Mouse (Mus musculus): ENCODE data around the gene Selenbp2. TPM values are rescaled to one million over a fixed set of nuclear protein-coding genes. Genes with fewer than 3 reads are reported as not detected.
A peak's percentile ranks its signal among the peaks of the same experiment; 100 is the strongest.
"Not testable (repeated sequence)": the region's sequence is repeated elsewhere in the genome, so short reads cannot be mapped to it uniquely, and the experiment has no call there.

Gene Selenbp2
- polyA plus RNA-seq, 1 experiment from 2014 or later = 8.5 TPM

DNA sequence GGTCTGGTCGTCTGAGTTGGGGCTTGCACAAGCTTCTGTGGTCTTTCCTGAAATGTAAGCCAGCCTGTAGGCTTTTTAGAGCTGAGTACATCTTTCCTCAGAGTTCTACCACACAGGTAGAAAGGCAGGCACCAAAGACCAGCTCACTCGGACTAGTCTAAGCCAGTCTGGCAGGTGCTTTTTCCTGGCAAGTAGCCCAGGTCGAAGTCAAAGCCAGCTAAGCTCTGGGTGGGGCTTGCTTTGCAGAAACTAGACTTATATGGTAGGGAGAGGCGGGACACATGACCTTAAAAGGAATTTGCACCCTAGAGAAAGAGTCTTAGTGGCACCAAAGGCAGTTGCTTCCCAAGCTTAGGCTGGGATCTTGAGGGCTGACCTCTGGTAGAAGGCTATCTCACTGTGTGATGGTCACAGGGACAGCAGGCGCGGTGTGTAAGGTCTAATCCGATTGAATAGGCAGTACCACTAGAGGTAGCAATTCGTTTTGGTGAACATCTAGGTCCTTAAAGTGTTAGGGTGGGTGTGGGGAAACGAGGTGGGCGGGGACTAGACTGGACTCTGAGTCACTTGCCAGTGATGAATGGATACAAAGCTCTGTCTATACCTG, 34.1 kb upstream of the Selenbp2 start:
- TF ChIP-seq CTCF (IDR thresholded peaks at IDR 0.05) = peak; percentile 26; the same call in 1 of the 2 replicates
- not testable (repeated sequence) for H3K9ac ChIP-seq (replicated peaks; ENCODE audit: low read depth)

DNA sequence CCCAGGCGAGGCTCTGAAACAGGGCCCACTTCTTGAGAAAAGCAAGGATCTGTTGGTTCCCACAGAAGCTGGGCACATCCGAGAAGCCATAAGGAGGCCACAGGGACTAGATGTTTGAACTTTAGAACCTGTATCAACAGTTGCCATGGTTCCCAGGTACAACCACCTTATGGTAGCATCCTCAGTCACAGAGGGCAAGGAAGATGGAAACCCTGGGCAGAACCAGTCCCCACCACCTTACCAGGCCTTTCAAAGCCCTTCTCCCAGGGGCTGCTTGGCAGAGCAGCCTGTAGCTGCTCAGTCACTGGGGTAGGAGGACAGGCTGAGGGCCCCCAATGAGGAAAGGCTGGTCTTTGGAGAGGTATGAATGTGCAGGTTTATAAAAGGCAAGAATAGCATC, 32.5 kb upstream of the Selenbp2 start:
- not testable (repeated sequence) for H3K4me3 ChIP-seq (ENCODE audit: low read depth, low read length); H3K27ac ChIP-seq (ENCODE audit: low read length); H3K4me2 ChIP-seq (replicated peaks; ENCODE audit: low read depth, low read length); H3K9ac ChIP-seq (replicated peaks; ENCODE audit: low read depth); H3K27me3 ChIP-seq (replicated peaks; ENCODE audit: insufficient read depth, low read length); ATAC-seq; H3K4me1 ChIP-seq (ENCODE audit: insufficient read depth, low read depth, low read length); H3K36me3 ChIP-seq (ENCODE audit: insufficient read depth, low read length); H3K9me3 ChIP-seq (ENCODE audit: low read length); DNase-seq (ENCODE audit: low spot score)
- 89% methylated on average over 2 of the region's 2 CpGs for WGBS

More for the DNA sequence above, 34.1 kb upstream of the Selenbp2 start:
- H3K4me3 ChIP-seq (ENCODE audit: low read depth, low read length); H3K4me1 ChIP-seq (ENCODE audit: insufficient read depth, low read depth, low read length); H3K36me3 ChIP-seq (ENCODE audit: insufficient read depth, low read length); H3K27me3 ChIP-seq (replicated peaks; ENCODE audit: insufficient read depth, low read length); H3K9me3 ChIP-seq (ENCODE audit: low read length): not testable (repeated sequence)
- ATAC-seq = peak; percentile 89
- Histone ChIP-seq H3K4me2 (replicated peaks; ENCODE audit: low read depth, low read length) (peak overlapping the region; percentile 19; the same call in 1 of the 2 replicates), H3K27ac (ENCODE audit: low read length) (peak overlapping the region; percentile 51; the same call in 1 of the 2 replicates)
- 30% methylated on average over 7 of the region's 10 CpGs for WGBS
- peak; percentile 87 for DNase-seq (ENCODE audit: low spot score)

DNA sequence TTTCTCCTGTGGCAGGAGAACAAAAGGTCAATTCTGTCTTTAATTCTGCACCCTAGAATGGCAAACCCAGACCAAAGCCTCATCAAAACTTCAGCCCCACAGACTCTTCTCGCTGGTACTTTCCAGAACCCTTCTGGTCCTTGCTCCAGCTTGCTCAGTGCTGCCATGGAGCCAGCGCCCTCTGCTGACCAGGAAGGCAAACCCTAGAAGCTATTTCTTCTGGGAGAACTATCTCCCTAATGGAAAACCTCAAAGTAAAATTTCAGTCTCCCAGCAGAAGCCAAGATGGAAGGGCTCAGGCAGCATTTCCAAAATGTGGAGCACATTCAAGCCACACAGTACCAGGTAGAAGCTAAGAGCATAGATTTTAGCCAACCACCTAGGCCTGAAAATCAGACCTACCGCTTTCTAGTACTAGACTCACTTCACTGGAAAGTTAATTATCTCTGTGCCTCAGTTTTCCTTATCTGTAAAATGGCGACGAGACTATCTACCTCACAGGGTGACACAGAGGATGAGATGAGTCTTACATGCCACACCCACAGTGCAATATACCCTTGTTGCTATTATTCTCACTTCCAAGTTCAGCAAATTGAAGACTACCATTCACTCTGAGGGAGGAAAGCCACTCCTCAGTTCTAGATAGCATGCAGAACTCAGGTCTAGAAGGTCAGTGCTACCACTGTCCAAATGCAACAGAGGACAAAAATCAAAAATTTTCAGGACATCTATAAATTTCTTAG, 28.1 kb upstream of the Selenbp2 start:
- H3K9ac ChIP-seq (replicated peaks; ENCODE audit: low read depth); H3K4me1 ChIP-seq (ENCODE audit: insufficient read depth, low read depth, low read length); H3K9me3 ChIP-seq (ENCODE audit: low read length); H3K4me2 ChIP-seq (replicated peaks; ENCODE audit: low read depth, low read length); H3K36me3 ChIP-seq (ENCODE audit: insufficient read depth, low read length); H3K27me3 ChIP-seq (replicated peaks; ENCODE audit: insufficient read depth, low read length); H3K4me3 ChIP-seq (ENCODE audit: low read depth, low read length); H3K27ac ChIP-seq (ENCODE audit: low read length); DNase-seq (ENCODE audit: low spot score): not testable (repeated sequence)
- 76% methylated on average over 3 of the region's 5 CpGs for WGBS
- peak; percentile 53 for ATAC-seq
- peak; percentile 24; the same call in 1 of the 2 replicates for TF ChIP-seq CTCF (IDR thresholded peaks at IDR 0.05)

DNA sequence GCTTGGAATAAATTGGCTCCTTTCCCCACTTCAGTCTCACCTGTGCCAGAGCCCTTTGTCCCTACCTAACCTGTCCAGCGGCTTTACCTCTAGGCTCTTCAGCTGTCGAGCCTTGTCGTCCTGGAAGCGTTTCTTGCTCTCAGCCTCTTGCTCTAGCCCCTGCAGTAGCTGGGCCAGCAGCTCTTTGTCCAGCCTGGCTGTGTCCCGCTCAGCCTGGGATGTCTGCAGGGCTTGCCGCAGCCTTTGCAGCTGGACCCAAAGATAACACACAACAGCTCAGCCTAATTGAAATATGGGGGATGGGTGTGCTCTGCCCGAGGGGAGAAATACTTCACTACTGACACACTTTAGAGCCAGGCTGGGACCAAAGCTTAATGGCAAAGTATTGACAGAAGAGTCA, 27.5 kb upstream of the Selenbp2 start:
- not testable (repeated sequence) for H3K4me3 ChIP-seq (ENCODE audit: low read depth, low read length); H3K27me3 ChIP-seq (replicated peaks; ENCODE audit: insufficient read depth, low read length); H3K4me1 ChIP-seq (ENCODE audit: insufficient read depth, low read depth, low read length); H3K9ac ChIP-seq (replicated peaks; ENCODE audit: low read depth); H3K36me3 ChIP-seq (ENCODE audit: insufficient read depth, low read length); H3K9me3 ChIP-seq (ENCODE audit: low read length); H3K4me2 ChIP-seq (replicated peaks; ENCODE audit: low read depth, low read length); H3K27ac ChIP-seq (ENCODE audit: low read length)
- WGBS = 10% methylated on average over 7 of the region's 7 CpGs
- DNase-seq (ENCODE audit: low spot score) (peak; percentile 51), ATAC-seq (peak; percentile 63)

DNA sequence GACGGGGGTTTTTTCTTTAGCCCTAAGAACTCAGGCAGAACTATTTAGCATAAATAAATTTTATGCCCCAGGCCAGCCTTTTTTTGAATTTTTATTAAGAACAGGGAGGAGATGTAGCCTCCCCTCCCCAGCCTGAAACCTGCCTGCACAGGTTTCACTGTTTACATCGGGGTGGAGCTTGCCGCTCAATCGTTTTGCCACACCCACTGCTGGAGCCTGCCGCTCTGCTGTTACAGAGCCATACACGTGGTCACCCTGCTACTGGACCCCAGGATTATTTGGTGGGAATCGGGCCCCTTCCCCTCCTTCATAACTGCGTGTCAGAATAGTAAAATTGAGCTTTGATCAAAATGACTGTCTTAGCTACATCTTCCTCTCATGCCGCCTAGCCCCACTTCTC, 18.3 kb upstream of the Selenbp2 start:
- DNase-seq (ENCODE audit: low spot score); H3K9ac ChIP-seq (replicated peaks; ENCODE audit: low read depth); H3K4me1 ChIP-seq (ENCODE audit: insufficient read depth, low read depth, low read length); H3K27ac ChIP-seq (ENCODE audit: low read length); H3K9me3 ChIP-seq (ENCODE audit: low read length); H3K4me3 ChIP-seq (ENCODE audit: low read depth, low read length); H3K27me3 ChIP-seq (replicated peaks; ENCODE audit: insufficient read depth, low read length); ATAC-seq; H3K4me2 ChIP-seq (replicated peaks; ENCODE audit: low read depth, low read length); H3K36me3 ChIP-seq (ENCODE audit: insufficient read depth, low read length): not testable (repeated sequence)
- WGBS = 70% methylated on average over 9 of the region's 9 CpGs

DNA sequence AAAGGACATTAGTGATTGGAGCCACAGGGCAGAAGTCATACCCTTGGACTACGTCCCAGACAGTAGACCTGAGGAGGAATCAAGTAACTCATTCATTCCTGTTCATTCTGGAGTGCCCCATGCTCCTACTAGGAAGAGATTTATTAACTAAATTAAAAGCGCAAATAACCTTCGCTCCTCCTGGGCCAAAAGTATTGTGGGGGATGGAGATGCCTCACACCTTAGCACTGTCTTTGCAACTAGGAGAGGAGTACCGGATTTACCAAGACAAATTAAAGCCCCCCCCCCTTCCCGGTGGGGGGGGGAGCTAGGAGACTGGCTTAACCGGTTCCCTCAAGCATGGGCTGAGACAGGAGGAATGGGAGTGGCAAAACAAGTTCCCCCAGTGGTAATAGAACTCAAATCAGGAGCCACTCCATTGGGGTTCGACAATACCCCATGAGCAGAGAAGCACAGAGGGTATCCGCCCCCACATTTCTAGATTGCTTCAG, 14.0 kb upstream of the Selenbp2 start:
- Histone ChIP-seq H3K4me1 (ENCODE audit: insufficient read depth, low read depth, low read length) (no peaks in the 10 kb centered on the region), H3K9ac (replicated peaks; ENCODE audit: low read depth) (no peak overlapping the region), H3K27ac (ENCODE audit: low read length) (no peak overlapping the region), H3K4me2 (replicated peaks; ENCODE audit: low read depth, low read length) (no peak overlapping the region), H3K9me3 (ENCODE audit: low read length) (no peaks in the 10 kb centered on the region), H3K27me3 (replicated peaks; ENCODE audit: insufficient read depth, low read length) (no peaks in the 10 kb centered on the region), H3K4me3 (ENCODE audit: low read depth, low read length) (no peak overlapping the region), H3K36me3 (ENCODE audit: insufficient read depth, low read length) (no peaks in the 10 kb centered on the region)
- 41% methylated on average over 8 of the region's 8 CpGs for WGBS
- no peak for TF ChIP-seq CTCF (IDR thresholded peaks at IDR 0.05)
- TF ChIP-seq EP300 (IDR thresholded peaks at IDR 0.05) = 0 out of 2 replicates have a peak, but pooled peaks have one; percentile 51
- peak; percentile 65 for ATAC-seq
- DNase-seq (ENCODE audit: low spot score) = peak; percentile 64

DNA sequence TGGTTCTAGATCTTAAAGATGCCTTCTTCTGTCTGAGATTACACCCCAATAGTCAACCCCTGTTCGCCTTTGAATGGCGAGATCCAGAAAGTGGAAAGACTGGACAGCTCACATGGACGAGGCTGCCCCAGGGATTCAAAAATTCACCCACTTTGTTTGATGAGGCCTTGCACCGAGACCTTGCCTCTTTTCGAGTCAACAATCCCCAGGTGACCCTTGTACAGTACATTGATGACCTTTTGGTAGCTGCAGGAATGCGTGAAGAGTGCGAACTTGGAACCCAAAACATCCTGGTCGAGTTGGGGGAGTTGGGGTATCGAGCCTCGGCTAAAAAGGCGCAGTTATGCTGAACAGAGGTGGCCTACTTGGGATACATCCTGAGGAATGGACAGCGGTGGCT, 13.3 kb upstream of the Selenbp2 start:
- not testable (repeated sequence) for H3K9me3 ChIP-seq (ENCODE audit: low read length); H3K9ac ChIP-seq (replicated peaks; ENCODE audit: low read depth); H3K27me3 ChIP-seq (replicated peaks; ENCODE audit: insufficient read depth, low read length); ATAC-seq; H3K4me2 ChIP-seq (replicated peaks; ENCODE audit: low read depth, low read length); DNase-seq (ENCODE audit: low spot score); H3K36me3 ChIP-seq (ENCODE audit: insufficient read depth, low read length); H3K27ac ChIP-seq (ENCODE audit: low read length); H3K4me1 ChIP-seq (ENCODE audit: insufficient read depth, low read depth, low read length); H3K4me3 ChIP-seq (ENCODE audit: low read depth, low read length)
- 80% methylated on average over 12 of the region's 12 CpGs for WGBS

Data from lung, postnatal 0 days (tissue).